Mouse (Mus musculus) testis, adult 2 months (tissue): ENCODE results near the gene Plcb1.

ENCODE experiments used
- CTCF ChIP-seq: fragments of 200-500 bp; IDR thresholded peaks from 2 replicates; pipeline ENCODE4 v1.5.1; 2012; ENCODE audit warnings: low read depth, mild to moderate bottlenecking, inconsistent platforms, low read length, moderate library complexity; ENCODE audit not compliant: control insufficient read depth, insufficient read depth, insufficient replicate concordance
- POLR2A ChIP-seq: fragments of 200-500 bp; IDR thresholded peaks from 2 replicates; pipeline ENCODE4 v1.6.1; 2012; ENCODE audit warnings: low read depth, mild to moderate bottlenecking, inconsistent platforms, low read length, moderate library complexity; ENCODE audit not compliant: control insufficient read depth

- TF ChIP-seq CTCF: no peak
- TF ChIP-seq POLR2A: no peak
These were observed 577.1 kb downstream of the Plcb1 start for GRCm38 (mm10) chr2:135362948-135363347.
